Mouse (Mus musculus): Measurements from ENCODE around the gene Lnx2. TPM values are rescaled to one million over a fixed set of nuclear protein-coding genes. Genes with fewer than 3 reads are reported as not detected.
A peak's percentile ranks its signal among the peaks of the same experiment; 100 is the strongest.

The Lnx2 gene
- polyA plus RNA-seq, 1 experiment, result 44.9 TPM

- Histone ChIP-seq H3K27ac (ENCODE audit: insufficient read depth, low read depth, low read length) (no peak overlapping the region), H3K4me3 (ENCODE audit: low read depth, low read length) (no peak overlapping the region), H3K36me3 (ENCODE audit: control insufficient read depth, insufficient read depth, low read length) (peaks cover 18% of the 10 kb centered on the region), H3K4me1 (ENCODE audit: control insufficient read depth, insufficient read depth, insufficient read length, low read length) (0 out of 2 replicates have a peak, but pooled peaks cover 2% of the 10 kb centered on the region), H3K27me3 (ENCODE audit: control insufficient read depth, insufficient read depth, low read length) (no peaks in the 10 kb centered on the region)
- 68% methylated on average over 15 of the region's 15 CpGs for WGBS
- no peak for TF ChIP-seq CTCF (IDR thresholded peaks at IDR 0.05; ENCODE audit: extremely low read depth, insufficient read length, insufficient replicate concordance, low read depth, low read length)
- no peak for TF ChIP-seq POLR2A (IDR thresholded peaks at IDR 0.05; ENCODE audit: low read depth, low read length)
Observed at GRCm38 (mm10) chr5:147043240-147043844, 33.0 kb downstream of the Lnx2 start.

- Histone ChIP-seq H3K36me3 (ENCODE audit: control insufficient read depth, insufficient read depth, low read length) (peaks cover 18% of the 10 kb centered on the region), H3K27ac (ENCODE audit: insufficient read depth, low read depth, low read length) (no peak overlapping the region), H3K27me3 (ENCODE audit: control insufficient read depth, insufficient read depth, low read length) (no peaks in the 10 kb centered on the region), H3K4me1 (ENCODE audit: control insufficient read depth, insufficient read depth, insufficient read length, low read length) (peaks cover 2% of the 10 kb centered on the region; the same call in 1 of the 2 replicates), H3K4me3 (ENCODE audit: low read depth, low read length) (no peak overlapping the region)
- TF ChIP-seq CTCF (IDR thresholded peaks at IDR 0.05; ENCODE audit: extremely low read depth, insufficient read length, insufficient replicate concordance, low read depth, low read length) (no peak), POLR2A (IDR thresholded peaks at IDR 0.05; ENCODE audit: low read depth, low read length) (no peak)
- 88% methylated on average over 40 of the region's 40 CpGs for WGBS
Observed at GRCm38 (mm10) chr5:147041965-147042937, 34.1 kb downstream of the Lnx2 start.

- 88% methylated on average over 5 of the region's 5 CpGs for WGBS
- H3K27me3 ChIP-seq (ENCODE audit: control insufficient read depth, insufficient read depth, low read length), result no peaks in the 10 kb centered on the region
- peaks cover 22% of the 10 kb centered on the region for H3K36me3 ChIP-seq (ENCODE audit: control insufficient read depth, insufficient read depth, low read length)
- TF ChIP-seq POLR2A (IDR thresholded peaks at IDR 0.05; ENCODE audit: low read depth, low read length) (no peak), CTCF (IDR thresholded peaks at IDR 0.05; ENCODE audit: extremely low read depth, insufficient read length, insufficient replicate concordance, low read depth, low read length) (no peak)
- peaks cover 4% of the 10 kb centered on the region; the same call in 1 of the 2 replicates for H3K4me1 ChIP-seq (ENCODE audit: control insufficient read depth, insufficient read depth, insufficient read length, low read length)
- no peak overlapping the region for H3K4me3 ChIP-seq (ENCODE audit: low read depth, low read length)
- H3K27ac ChIP-seq (ENCODE audit: insufficient read depth, low read depth, low read length), result no peak overlapping the region
Observed at GRCm38 (mm10) chr5:147039394-147039793, 37.0 kb downstream of the Lnx2 start.

GRCm38 (mm10) chr5:147037601-147038000, 38.8 kb downstream of the Lnx2 start:
- WGBS, result 45% methylated on average over 3 of the region's 3 CpGs
- no peaks in the 10 kb centered on the region for H3K27me3 ChIP-seq (ENCODE audit: control insufficient read depth, insufficient read depth, low read length)
- no peak overlapping the region for H3K4me3 ChIP-seq (ENCODE audit: low read depth, low read length)
- H3K36me3 ChIP-seq (ENCODE audit: control insufficient read depth, insufficient read depth, low read length), result peaks cover 31% of the 10 kb centered on the region
- peaks cover 4% of the 10 kb centered on the region; the same call in 1 of the 2 replicates for H3K4me1 ChIP-seq (ENCODE audit: control insufficient read depth, insufficient read depth, insufficient read length, low read length)
- TF ChIP-seq POLR2A (IDR thresholded peaks at IDR 0.05; ENCODE audit: low read depth, low read length) (no peak), CTCF (IDR thresholded peaks at IDR 0.05; ENCODE audit: extremely low read depth, insufficient read length, insufficient replicate concordance, low read depth, low read length) (no peak)
- no peak overlapping the region for H3K27ac ChIP-seq (ENCODE audit: insufficient read depth, low read depth, low read length)

GRCm38 (mm10) chr5:147036661-147037060, 39.7 kb downstream of the Lnx2 start:
- Histone ChIP-seq H3K4me1 (ENCODE audit: control insufficient read depth, insufficient read depth, insufficient read length, low read length) (peaks cover 4% of the 10 kb centered on the region; the same call in 1 of the 2 replicates), H3K27ac (ENCODE audit: insufficient read depth, low read depth, low read length) (peak overlapping the region; percentile 36), H3K27me3 (ENCODE audit: control insufficient read depth, insufficient read depth, low read length) (no peaks in the 10 kb centered on the region), H3K36me3 (ENCODE audit: control insufficient read depth, insufficient read depth, low read length) (peaks cover 30% of the 10 kb centered on the region), H3K4me3 (ENCODE audit: low read depth, low read length) (no peak overlapping the region)
- TF ChIP-seq CTCF (IDR thresholded peaks at IDR 0.05; ENCODE audit: extremely low read depth, insufficient read length, insufficient replicate concordance, low read depth, low read length), result no peak
- 85% methylated on average over 5 of the region's 5 CpGs for WGBS

- TF ChIP-seq POLR2A (IDR thresholded peaks at IDR 0.05; ENCODE audit: low read depth, low read length), result no peak
- no peak for TF ChIP-seq CTCF (IDR thresholded peaks at IDR 0.05; ENCODE audit: extremely low read depth, insufficient read length, insufficient replicate concordance, low read depth, low read length)
- Histone ChIP-seq H3K4me1 (ENCODE audit: control insufficient read depth, insufficient read depth, insufficient read length, low read length) (peaks cover 4% of the 10 kb centered on the region; the same call in 1 of the 2 replicates), H3K36me3 (ENCODE audit: control insufficient read depth, insufficient read depth, low read length) (peaks cover 31% of the 10 kb centered on the region), H3K27me3 (ENCODE audit: control insufficient read depth, insufficient read depth, low read length) (no peaks in the 10 kb centered on the region), H3K4me3 (ENCODE audit: low read depth, low read length) (no peak overlapping the region), H3K27ac (ENCODE audit: insufficient read depth, low read depth, low read length) (peak overlapping the region; percentile 36)
- WGBS, result 82% methylated on average over 10 of the region's 10 CpGs
Observed at GRCm38 (mm10) chr5:147036028-147036427, 40.4 kb downstream of the Lnx2 start.

GRCm38 (mm10) chr5:147035301-147035700, 41.1 kb downstream of the Lnx2 start:
- Histone ChIP-seq H3K4me1 (ENCODE audit: control insufficient read depth, insufficient read depth, insufficient read length, low read length) (peaks cover 4% of the 10 kb centered on the region; the same call in 1 of the 2 replicates), H3K36me3 (ENCODE audit: control insufficient read depth, insufficient read depth, low read length) (peaks cover 29% of the 10 kb centered on the region), H3K4me3 (ENCODE audit: low read depth, low read length) (no peak overlapping the region), H3K27me3 (ENCODE audit: control insufficient read depth, insufficient read depth, low read length) (no peaks in the 10 kb centered on the region), H3K27ac (ENCODE audit: insufficient read depth, low read depth, low read length) (no peak overlapping the region)
- TF ChIP-seq CTCF (IDR thresholded peaks at IDR 0.05; ENCODE audit: extremely low read depth, insufficient read length, insufficient replicate concordance, low read depth, low read length), result no peak
- no peak for TF ChIP-seq POLR2A (IDR thresholded peaks at IDR 0.05; ENCODE audit: low read depth, low read length)
- 53% methylated on average over 6 of the region's 6 CpGs for WGBS
